Mouse (Mus musculus): ENCODE measurements around the gene Gm20518.

GRCm38 (mm10) chr16:17792728-17793127, 98.7 kb downstream of the Gm20518 start:
- no peak for TF ChIP-seq EP300 (optimal IDR thresholded peaks at IDR 0.05)
- no peak for TF ChIP-seq CTCF (IDR thresholded peaks at IDR 0.05; ENCODE audit: low read depth)
